Mouse (Mus musculus) limb, embryonic 14.5 days (tissue): ENCODE results near the gene Pirt. TPM values are rescaled to one million over a fixed set of nuclear protein-coding genes. Genes with fewer than 3 reads are reported as not detected.

Experiments
- ATAC-seq: fragments of 200-750 bp; cut with Nextera tagmentation; 2 replicates; pipeline ENCODE4 v1.8.0; 2017; ENCODE audit warnings: low read depth, moderate number of reproducible peaks, moderate TSS enrichment; ENCODE audit not compliant: low FRiP score
- DNase-seq: peaks from one replicate; pipeline ENCODE4 v3.0.0-alpha.2; 2015; ENCODE audit warnings: low spot score
- H3K27ac ChIP-seq: fragments of 300-500 bp; sonication (generic); replicated peaks from 2 replicates; pipeline ENCODE4 v1.5.1; 2014; ENCODE audit warnings: low read depth, mild to moderate bottlenecking, low read length, moderate library complexity, mixed read lengths
- H3K27me3 ChIP-seq: fragments of 300-500 bp; sonication (generic); 2 replicates; pipeline ENCODE4 v1.6.1; 2014; ENCODE audit warnings: low read length, mixed read lengths; ENCODE audit not compliant: control insufficient read depth, insufficient read depth
- H3K36me3 ChIP-seq: fragments of 300-500 bp; sonication (generic); 2 replicates; pipeline ENCODE4 v1.6.1; 2014; ENCODE audit warnings: mild to moderate bottlenecking, low read length, moderate library complexity, mixed read lengths; ENCODE audit not compliant: control insufficient read depth, insufficient read depth
- H3K4me1 ChIP-seq: fragments of 300-500 bp; sonication (generic); 2 replicates; pipeline ENCODE4 v1.6.1; 2014; ENCODE audit warnings: antibody characterized with exemption, low read length, mixed read lengths; ENCODE audit not compliant: control insufficient read depth, insufficient read depth
- H3K4me2 ChIP-seq: fragments of 300-500 bp; sonication (generic); replicated peaks from 2 replicates; pipeline ENCODE4 v1.6.1; 2014; ENCODE audit warnings: low read depth, mild to moderate bottlenecking, low read length, moderate library complexity; ENCODE audit not compliant: severe bottlenecking
- H3K4me3 ChIP-seq: fragments of 300-500 bp; sonication (generic); replicated peaks from 2 replicates; pipeline ENCODE4 v1.5.1; 2014; ENCODE audit warnings: low read length
- H3K9ac ChIP-seq: fragments of 300-500 bp; sonication (generic); 2 replicates; pipeline ENCODE4 v1.6.1; 2014; ENCODE audit warnings: mild to moderate bottlenecking, low read depth, low read length, moderate library complexity; ENCODE audit not compliant: severe bottlenecking
- H3K9me3 ChIP-seq: fragments of 300-500 bp; sonication (generic); 2 replicates; pipeline ENCODE4 v1.6.1; 2016; ENCODE audit warnings: low read length; ENCODE audit not compliant: control insufficient read depth
- POLR2A ChIP-seq: fragments of 200-500 bp; IDR thresholded peaks from 2 replicates; pipeline ENCODE4 v1.8.0; 2012; ENCODE audit warnings: inconsistent platforms, mild to moderate bottlenecking, moderate library complexity, borderline replicate concordance; ENCODE audit not compliant: insufficient read depth, insufficient read length; ENCODE audit errors: extremely low read depth
- WGBS: fragments of 180-500 bp; shearing (Covaris S2); extraction: QIAGEN DNeasy Blood & Tissue Kit; methylation state at CpG from one replicate; pipeline ENCODE4 v1.1.7; 2014; 5-methylcytosine and 5-hydroxymethylcytosine counted together
- polyA plus RNA-seq, 2 experiments: library from polyadenylated mRNA; depleted of rRNA in 1 of 2; stranded (reverse) in 1 of 2; unstranded in 1 of 2; fragments of >200 nt; fragmentation: Nextera tagmentation in 1 of 2; extraction: Ambion mirVana in 1 of 2; gene quantifications; 2 replicates each; pipeline versions ENCODE4 v1.2.1 to v1.2.3; 2012 to 2014

Gene Pirt
- polyA plus RNA-seq, 2 experiments: 0.18 to 0.23 TPM

- 76% methylated on average over 6 of the region's 6 CpGs for WGBS
- no peak for TF ChIP-seq POLR2A
- DNase-seq: no peak
- Histone ChIP-seq H3K9ac (no peak overlapping the region), H3K27me3 (no peaks in the 10 kb centered on the region), H3K4me1 (no peaks in the 10 kb centered on the region), H3K36me3 (no peaks in the 10 kb centered on the region), H3K27ac (no peak overlapping the region), H3K9me3 (no peaks in the 10 kb centered on the region), H3K4me3 (no peak overlapping the region), H3K4me2 (no peak overlapping the region)
- ATAC-seq: no peak
Measured at GRCm38 (mm10) chr11:66946922-66947321, 35.1 kb downstream of the Pirt start.

- 76% methylated on average over 9 of the region's 9 CpGs for WGBS
- H3K36me3 ChIP-seq: no peaks in the 10 kb centered on the region
Measured at GRCm38 (mm10) chr11:66956303-66956702, 44.5 kb downstream of the Pirt start, which contains the start of gene Tmem238l. Gene Tmem238l, plus strand, starts transcription at chr11:66956638.

GRCm38 (mm10) chr11:66960797-66961196 is 49.0 kb downstream of the Pirt start:
- Histone ChIP-seq H3K4me3 (no peak overlapping the region), H3K9me3 (no peaks in the 10 kb centered on the region), H3K27ac (no peak overlapping the region), H3K4me2 (no peak overlapping the region), H3K4me1 (no peaks in the 10 kb centered on the region), H3K36me3 (no peaks in the 10 kb centered on the region), H3K27me3 (no peaks in the 10 kb centered on the region), H3K9ac (no peak overlapping the region)
- ATAC-seq (no peak), DNase-seq (no peak)
- 67% methylated on average over 1 of the region's 1 CpGs for WGBS
- TF ChIP-seq POLR2A: no peak

More at GRCm38 (mm10) chr11:66956303-66956702, 44.5 kb downstream of the Pirt start, which contains the start of gene Tmem238l:
- no peak for TF ChIP-seq POLR2A
- ATAC-seq: no peak
- Histone ChIP-seq H3K27ac (no peak within 1 kb of the TSS), H3K9me3 (no peaks in the 10 kb centered on the region), H3K4me2 (no peak within 1 kb of the TSS), H3K4me1 (no peaks in the 10 kb centered on the region), H3K27me3 (no peaks in the 10 kb centered on the region), H3K9ac (no peak within 1 kb of the TSS), H3K4me3 (no peak within 1 kb of the TSS)
- DNase-seq: no peak

GRCm38 (mm10) chr11:66961447-66962176 is 49.8 kb downstream of the Pirt start:
- H3K9ac ChIP-seq: no peak overlapping the region
- WGBS: 84% methylated on average over 12 of the region's 12 CpGs
- H3K9me3 ChIP-seq: no peaks in the 10 kb centered on the region
- no peak overlapping the region for H3K4me3 ChIP-seq
- DNase-seq (no peak), ATAC-seq (no peak)
- H3K36me3 ChIP-seq: no peaks in the 10 kb centered on the region
- H3K27ac ChIP-seq: no peak overlapping the region
- no peaks in the 10 kb centered on the region for H3K27me3 ChIP-seq
- no peak overlapping the region for H3K4me2 ChIP-seq
- H3K4me1 ChIP-seq: no peaks in the 10 kb centered on the region
- TF ChIP-seq POLR2A: no peak

- no peaks in the 10 kb centered on the region for H3K36me3 ChIP-seq
- no peak overlapping the region for H3K4me3 ChIP-seq
- H3K4me2 ChIP-seq: no peak overlapping the region
- 89% methylated on average over 1 of the region's 1 CpGs for WGBS
- H3K4me1 ChIP-seq: no peaks in the 10 kb centered on the region
- H3K9me3 ChIP-seq: no peaks in the 10 kb centered on the region
- H3K27me3 ChIP-seq: no peaks in the 10 kb centered on the region
- H3K9ac ChIP-seq: no peak overlapping the region
- DNase-seq (no peak), ATAC-seq (no peak)
- H3K27ac ChIP-seq: no peak overlapping the region
- no peak for TF ChIP-seq POLR2A
Measured at GRCm38 (mm10) chr11:66963462-66963861, 51.7 kb downstream of the Pirt start.
